Mouse (Mus musculus) liver, postnatal 0 days (tissue): ENCODE results near the gene Olfr523.

Experiments used
- CTCF ChIP-seq: sonication (generic); IDR thresholded peaks from 2 replicates; pipeline ENCODE4 v1.5.1; 2016; ENCODE audit warnings: antibody characterized with exemption, low read depth
- EP300 ChIP-seq: IDR thresholded peaks from 2 replicates; pipeline ENCODE4 v1.6.1; 2016; ENCODE audit warnings: antibody characterized with exemption, low read depth, mild to moderate bottlenecking

GRCm38 (mm10) chr7:140153383-140153782 lies 19.6 kb upstream of the Olfr523 start:
- TF ChIP-seq CTCF, result no peak
- TF ChIP-seq EP300, result no peak
